Mouse (Mus musculus) gastrocnemius, adult 8-10 months (tissue): Measurements from ENCODE around the gene Ttc28. TPM values are rescaled to one million over a fixed set of nuclear protein-coding genes. Genes with fewer than 3 reads are reported as not detected.
A peak's percentile ranks its signal among the peaks of the same experiment; 100 is the strongest.

Source experiments
- DNase-seq, 2 experiments: peaks; one replicate each; pipeline ENCODE4 v3.0.0; 2022; ENCODE audit warnings: low spot score in 2 of 2
- microRNA-seq: library from miRNA; unstranded; fragments of <30 nt; microRNA quantifications from one replicate; pipeline ENCODE4 v1.2.0, GENCODE M21; 2022
- total RNA-seq, 4 experiments: library from RNA; stranded (reverse); gene quantifications; 2 replicates each; pipeline ENCODE4 v1.2.4; 2022

Gene Ttc28
- total RNA-seq, 4 experiments from 2014 or later: 14.9 to 18.9 (median 15.9) TPM

DNA sequence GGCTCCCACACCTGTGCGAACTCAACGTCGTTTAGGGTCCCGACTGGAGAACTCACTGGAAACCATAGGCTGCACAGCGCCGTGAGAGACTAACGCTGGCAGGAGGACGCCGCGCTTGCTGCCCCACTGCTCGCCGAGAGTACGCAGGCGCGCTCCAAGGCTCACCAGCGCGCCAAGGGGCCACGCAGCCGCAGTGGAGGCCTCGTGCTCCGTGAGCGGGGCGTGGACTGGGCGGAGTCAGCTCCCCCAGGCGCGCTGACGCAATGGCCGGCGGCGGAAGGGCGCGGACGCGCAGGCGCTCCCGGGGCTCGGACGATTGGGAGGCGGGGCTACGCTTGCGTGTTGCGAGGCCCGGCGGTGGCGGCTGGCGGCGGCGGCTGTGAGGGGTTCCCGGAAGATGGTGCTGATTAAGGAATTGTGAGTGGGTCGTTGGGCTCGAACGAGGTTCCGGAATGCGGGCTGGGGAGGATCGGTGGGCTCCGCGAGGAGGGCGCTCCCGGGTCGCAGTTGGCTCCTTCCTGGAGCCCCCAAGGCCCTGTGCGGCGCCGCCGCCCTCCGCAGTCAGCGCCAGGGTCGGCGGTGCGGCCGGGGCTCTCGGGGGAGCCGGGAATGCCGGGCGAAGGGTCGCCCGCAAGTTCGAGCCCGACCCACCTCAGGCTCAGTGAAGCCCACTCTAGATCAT is 451.0 kb downstream of the Ttc28 start, which contains the start of gene Pitpnb:
Gene Pitpnb (plus strand): TSS at position 347 of the 682 bp plus-strand sequence.
- DNase-seq: peak; percentile 94 to 98

DNA sequence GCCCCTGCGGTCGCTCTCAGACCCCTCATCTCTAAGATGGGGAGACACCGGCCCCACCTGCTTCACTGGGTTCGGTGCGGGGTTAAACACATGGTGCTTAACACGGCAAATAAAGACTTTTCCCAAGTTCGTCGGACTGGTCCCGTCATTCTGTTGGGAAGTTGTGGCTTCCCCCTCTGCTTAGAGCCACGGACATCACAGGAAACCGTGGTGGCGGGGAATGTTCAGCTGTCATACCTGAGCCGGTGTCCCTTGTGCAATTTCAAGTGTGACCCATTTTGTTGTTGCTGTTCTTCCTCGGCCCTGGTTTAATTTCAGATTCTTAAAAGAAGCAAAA is 451.5 kb downstream of the Ttc28 start:
- DNase-seq: no peak

DNA sequence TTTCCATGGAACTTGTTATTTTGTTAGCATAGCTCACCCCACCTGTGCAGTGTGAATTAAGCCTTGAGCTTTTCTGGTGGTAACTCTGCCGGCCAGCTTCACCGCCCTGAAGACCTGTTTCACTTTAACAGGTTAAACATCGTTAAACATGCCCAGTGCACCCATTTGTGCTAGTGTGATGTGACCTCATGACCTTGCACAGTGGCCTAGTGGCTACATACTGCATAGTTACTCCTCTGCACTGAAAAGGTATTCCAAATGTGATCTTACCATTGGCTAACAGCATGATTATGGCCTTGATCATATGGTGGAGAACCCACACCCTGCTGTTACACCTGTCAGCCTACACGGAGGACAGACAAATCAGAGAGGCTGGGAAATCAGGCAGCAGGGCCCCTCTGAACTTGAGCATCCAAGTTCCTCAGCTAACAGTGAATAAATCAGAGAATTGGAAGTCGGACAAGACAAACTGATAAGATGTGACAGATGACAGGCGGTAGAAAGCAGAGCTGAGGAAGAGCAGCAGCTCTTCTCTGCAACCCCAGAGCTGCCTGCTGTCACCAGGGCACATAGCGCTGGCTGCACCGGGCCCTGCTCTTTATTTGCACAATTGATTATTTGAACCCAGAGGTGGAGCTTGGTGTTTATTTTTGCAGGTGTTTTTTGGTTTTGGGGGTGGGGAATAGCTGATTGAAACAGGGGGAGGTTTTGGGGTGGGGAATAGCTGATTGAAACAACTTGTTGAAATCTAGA is 456.5 kb downstream of the Ttc28 start:
- no peak for DNase-seq

Small RNAs within 50 kb of the gene (microRNA-seq; reads per million reads assigned to microRNA genes)
- 23.3 reads per million, percentile 23 among the genes with 10 or more reads in this experiment for gene Mir701

Other genes starting within 250 kb of the Ttc28 start
- gene Noc4l, start 226.4 kb upstream of the Ttc28 start, total RNA-seq: 10 to 100 TPM; 14.3 to 16.9 (median 15.0) TPM
- gene Ddx51, start 226.4 kb upstream of the Ttc28 start, total RNA-seq: 1 to 10 TPM; 5.7 to 9.7 (median 7.3) TPM
- 10 to 100 TPM; 18.9 to 23.7 (median 22.2) TPM for gene Ep400, start 109.1 kb upstream of the Ttc28 start, total RNA-seq
- gene Pus1, start 99.1 kb upstream of the Ttc28 start, total RNA-seq: 10 to 100 TPM; 11.5 to 14.0 (median 12.4) TPM
- 10 to 100 TPM; 46.3 to 64.6 (median 55.0) TPM for gene Ulk1, start 69.7 kb upstream of the Ttc28 start, total RNA-seq
- 10 to 100 TPM; 12.9 to 18.1 (median 16.1) TPM for gene Hscb, start 40.0 kb upstream of the Ttc28 start, total RNA-seq
- gene Chek2, start 39.8 kb upstream of the Ttc28 start, total RNA-seq: 1 to 10 TPM in 1 of 4 experiments, under 1 TPM in 3; 0.46 to 1.1 (median 0.68) TPM